Mouse (Mus musculus): ENCODE results near the gene Ppt2. TPM values are rescaled to one million over a fixed set of nuclear protein-coding genes. Genes with fewer than 3 reads are reported as not detected.
A peak's percentile ranks its signal among the peaks of the same experiment; 100 is the strongest.

Ppt2 gene
- polyA plus RNA-seq (2011; ENCODE audit: insufficient read depth, insufficient read length, low replicate concordance, missing spikeins): 12.6 and 16.6 TPM in 2 replicates

DNA sequence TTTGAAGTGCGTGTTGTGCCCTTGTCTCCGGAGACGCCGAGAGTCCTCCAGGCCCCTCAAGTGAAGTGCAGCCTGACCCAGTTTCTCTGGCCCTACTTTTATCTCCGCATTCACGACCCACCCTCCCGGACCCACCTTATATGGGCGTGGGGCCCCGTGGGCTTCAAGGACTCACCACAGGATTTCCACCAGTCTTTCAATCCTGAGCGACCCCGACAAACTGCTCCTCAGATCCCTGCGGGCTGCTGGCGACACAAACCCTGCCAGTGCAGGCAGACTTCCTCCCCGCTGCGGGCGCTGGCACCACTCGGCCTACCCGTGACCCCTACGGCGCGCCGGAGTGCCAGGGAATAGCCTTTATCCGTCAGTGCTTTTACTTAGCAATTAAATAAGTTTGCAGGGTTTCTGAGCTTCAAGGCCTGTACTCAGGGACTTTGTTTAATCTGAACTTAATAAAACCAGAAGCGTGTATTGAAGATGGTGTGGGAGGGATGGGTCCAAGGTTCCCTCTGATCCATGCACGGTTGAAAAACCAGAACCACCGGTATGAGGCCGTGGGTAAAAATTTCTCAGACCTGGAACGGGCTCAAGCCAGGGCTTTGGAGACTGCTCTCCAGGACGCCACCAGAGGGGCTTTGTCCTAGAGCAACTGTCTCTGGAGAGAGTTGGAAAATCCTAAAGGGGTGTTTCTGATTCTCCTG is at the start of gene Ppt2:
Ppt2 (minus strand) TSS at position 568 of the 701 bp plus-strand sequence.
- Histone ChIP-seq H3K27ac (ENCODE audit: control insufficient read depth, insufficient read depth, low read depth, low read length, poor library complexity) (peak within 1 kb of the TSS; percentile 66), H3K4me3 (replicated peaks; ENCODE audit: control insufficient read depth, low read depth, low read length) (peak within 1 kb of the TSS; percentile 63), H3K4me1 (ENCODE audit: control insufficient read depth, insufficient read depth, low read length) (no peaks in the 10 kb centered on the region; the same call in 1 of the 2 replicates)
- WGBS: 4% methylated on average over 29 of the region's 29 CpGs
- TF ChIP-seq POLR2A (IDR thresholded peaks at IDR 0.05; ENCODE audit: borderline replicate concordance, control insufficient read depth, low read depth, low read length) (no peak), CTCF (IDR thresholded peaks at IDR 0.05; ENCODE audit: control insufficient read depth, insufficient read depth, low read length) (no peak)

- Histone ChIP-seq H3K4me1 (ENCODE audit: control insufficient read depth, insufficient read depth, low read length) (no peaks in the 10 kb centered on the region), H3K4me3 (replicated peaks; ENCODE audit: control insufficient read depth, low read depth, low read length) (no peak overlapping the region), H3K27ac (ENCODE audit: control insufficient read depth, insufficient read depth, low read depth, low read length, poor library complexity) (no peak overlapping the region)
- WGBS: 78% methylated on average over 12 of the region's 12 CpGs
- TF ChIP-seq CTCF (IDR thresholded peaks at IDR 0.05; ENCODE audit: control insufficient read depth, insufficient read depth, low read length) (no peak), POLR2A (IDR thresholded peaks at IDR 0.05; ENCODE audit: borderline replicate concordance, control insufficient read depth, low read depth, low read length) (no peak)
Measured at GRCm38 (mm10) chr17:34676671-34677070, 48.4 kb upstream of the Ppt2 start.

- Histone ChIP-seq H3K4me1 (ENCODE audit: control insufficient read depth, insufficient read depth, low read length) (no peaks in the 10 kb centered on the region), H3K4me3 (replicated peaks; ENCODE audit: control insufficient read depth, low read depth, low read length) (no peak overlapping the region), H3K27ac (ENCODE audit: control insufficient read depth, insufficient read depth, low read depth, low read length, poor library complexity) (no peak overlapping the region)
- 73% methylated on average over 6 of the region's 6 CpGs for WGBS
- TF ChIP-seq POLR2A (IDR thresholded peaks at IDR 0.05; ENCODE audit: borderline replicate concordance, control insufficient read depth, low read depth, low read length) (no peak), CTCF (IDR thresholded peaks at IDR 0.05; ENCODE audit: control insufficient read depth, insufficient read depth, low read length) (no peak)
Measured at GRCm38 (mm10) chr17:34676093-34676460, 47.8 kb upstream of the Ppt2 start.

GRCm38 (mm10) chr17:34675205-34676092 is 47.1 kb upstream of the Ppt2 start:
- no peak overlapping the region for H3K4me3 ChIP-seq (replicated peaks; ENCODE audit: control insufficient read depth, low read depth, low read length)
- no peaks in the 10 kb centered on the region for H3K4me1 ChIP-seq (ENCODE audit: control insufficient read depth, insufficient read depth, low read length)
- WGBS: 70% methylated on average over 13 of the region's 13 CpGs
- TF ChIP-seq CTCF (IDR thresholded peaks at IDR 0.05; ENCODE audit: control insufficient read depth, insufficient read depth, low read length) (no peak), POLR2A (IDR thresholded peaks at IDR 0.05; ENCODE audit: borderline replicate concordance, control insufficient read depth, low read depth, low read length) (no peak)
- no peak overlapping the region for H3K27ac ChIP-seq (ENCODE audit: control insufficient read depth, insufficient read depth, low read depth, low read length, poor library complexity)

DNA sequence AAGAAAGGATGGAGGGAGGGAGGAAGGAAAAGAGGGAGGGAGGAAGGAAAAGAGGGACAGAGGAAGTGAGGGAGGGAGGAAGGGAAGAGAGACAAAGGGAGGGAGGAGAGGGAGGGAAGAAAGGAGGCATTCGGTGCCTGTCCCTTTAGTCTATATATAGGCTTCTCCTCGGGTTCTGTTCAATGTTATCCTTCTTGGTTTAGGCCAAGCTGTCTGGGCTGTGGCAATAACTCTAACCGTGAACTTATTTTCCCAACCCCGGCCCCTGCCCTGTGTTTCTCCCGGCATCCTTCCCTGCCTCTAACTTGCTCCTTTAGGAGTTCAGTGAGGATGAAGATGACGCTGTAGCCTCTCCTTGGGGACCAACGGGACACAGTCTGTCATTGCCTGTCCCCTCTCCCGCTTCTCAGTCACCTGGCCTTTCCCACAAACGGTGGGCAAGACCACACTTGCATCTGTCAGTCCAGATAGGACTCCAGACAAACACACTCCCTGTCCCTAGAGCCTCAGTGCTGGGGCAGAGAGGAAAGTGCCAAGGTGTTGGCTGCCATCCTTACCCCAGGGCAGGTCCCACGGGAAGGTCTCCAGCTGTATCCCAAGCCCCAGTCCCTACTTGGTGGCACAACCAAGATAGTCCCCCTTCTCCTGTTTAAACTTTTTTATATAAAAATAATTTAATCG is 46.4 kb upstream of the Ppt2 start:
- Histone ChIP-seq H3K27ac (ENCODE audit: control insufficient read depth, insufficient read depth, low read depth, low read length, poor library complexity) (no peak overlapping the region), H3K4me3 (replicated peaks; ENCODE audit: control insufficient read depth, low read depth, low read length) (no peak overlapping the region), H3K4me1 (ENCODE audit: control insufficient read depth, insufficient read depth, low read length) (no peaks in the 10 kb centered on the region)
- no peak for TF ChIP-seq POLR2A (IDR thresholded peaks at IDR 0.05; ENCODE audit: borderline replicate concordance, control insufficient read depth, low read depth, low read length)
- no peak for TF ChIP-seq CTCF (IDR thresholded peaks at IDR 0.05; ENCODE audit: control insufficient read depth, insufficient read depth, low read length)
- 60% methylated on average over 11 of the region's 11 CpGs for WGBS

- H3K4me1 ChIP-seq (ENCODE audit: control insufficient read depth, insufficient read depth, low read length): no peaks in the 10 kb centered on the region
- no peak overlapping the region for H3K4me3 ChIP-seq (replicated peaks; ENCODE audit: control insufficient read depth, low read depth, low read length)
- TF ChIP-seq CTCF (IDR thresholded peaks at IDR 0.05; ENCODE audit: control insufficient read depth, insufficient read depth, low read length) (no peak), POLR2A (IDR thresholded peaks at IDR 0.05; ENCODE audit: borderline replicate concordance, control insufficient read depth, low read depth, low read length) (no peak)
- no peak overlapping the region for H3K27ac ChIP-seq (ENCODE audit: control insufficient read depth, insufficient read depth, low read depth, low read length, poor library complexity)
- WGBS: 76% methylated on average over 7 of the region's 7 CpGs
Measured at GRCm38 (mm10) chr17:34673139-34673538, 44.8 kb upstream of the Ppt2 start.

- no peaks in the 10 kb centered on the region for H3K4me1 ChIP-seq (ENCODE audit: control insufficient read depth, insufficient read depth, low read length)
- WGBS: 35% methylated on average over 49 of the region's 49 CpGs
- H3K27ac ChIP-seq (ENCODE audit: control insufficient read depth, insufficient read depth, low read depth, low read length, poor library complexity): no peak overlapping the region
- TF ChIP-seq CTCF (IDR thresholded peaks at IDR 0.05; ENCODE audit: control insufficient read depth, insufficient read depth, low read length) (no peak), POLR2A (IDR thresholded peaks at IDR 0.05; ENCODE audit: borderline replicate concordance, control insufficient read depth, low read depth, low read length) (no peak)
- no peak overlapping the region for H3K4me3 ChIP-seq (replicated peaks; ENCODE audit: control insufficient read depth, low read depth, low read length)
Measured at GRCm38 (mm10) chr17:34672246-34672792, 44.0 kb upstream of the Ppt2 start.

Measured in bone marrow, adult 2 months (tissue).